Mouse (Mus musculus): ENCODE results near the gene Sar1b. TPM values are rescaled to one million over a fixed set of nuclear protein-coding genes. Genes with fewer than 3 reads are reported as not detected.
"Not testable (repeated sequence)": the region's sequence is repeated elsewhere in the genome, so short reads cannot be mapped to it uniquely, and the experiment has no call there.

Sar1b gene
- polyA plus RNA-seq, 1 experiment from 2014 or later = 188 TPM

GRCm38 (mm10) chr11:51764816-51765215 lies 1.3 kb downstream of the Sar1b start:
- Histone ChIP-seq H3K9ac (replicated peaks; ENCODE audit: low read length) (no peak overlapping the region), H3K27ac (replicated peaks; ENCODE audit: low read depth, low read length) (no peak overlapping the region), H3K27me3 (ENCODE audit: control insufficient read depth, insufficient read depth, low read length) (no peaks in the 10 kb centered on the region), H3K9me3 (ENCODE audit: control insufficient read depth, low read length) (no peaks in the 10 kb centered on the region), H3K36me3 (ENCODE audit: control insufficient read depth, insufficient read depth, low read length) (no peaks in the 10 kb centered on the region), H3K4me2 (ENCODE audit: low read length) (peak overlapping the region; percentile 63), H3K4me1 (ENCODE audit: control insufficient read depth, insufficient read depth, low read length) (peaks cover 16% of the 10 kb centered on the region), H3K4me3 (replicated peaks; ENCODE audit: low read depth, low read length) (peak overlapping the region; percentile 74; the same call in 1 of the 2 replicates)
- WGBS = 90% methylated on average over 4 of the region's 4 CpGs
- DNase-seq = no peak
- ATAC-seq (ENCODE audit: low FRiP score, low TSS enrichment) = no peak

DNA sequence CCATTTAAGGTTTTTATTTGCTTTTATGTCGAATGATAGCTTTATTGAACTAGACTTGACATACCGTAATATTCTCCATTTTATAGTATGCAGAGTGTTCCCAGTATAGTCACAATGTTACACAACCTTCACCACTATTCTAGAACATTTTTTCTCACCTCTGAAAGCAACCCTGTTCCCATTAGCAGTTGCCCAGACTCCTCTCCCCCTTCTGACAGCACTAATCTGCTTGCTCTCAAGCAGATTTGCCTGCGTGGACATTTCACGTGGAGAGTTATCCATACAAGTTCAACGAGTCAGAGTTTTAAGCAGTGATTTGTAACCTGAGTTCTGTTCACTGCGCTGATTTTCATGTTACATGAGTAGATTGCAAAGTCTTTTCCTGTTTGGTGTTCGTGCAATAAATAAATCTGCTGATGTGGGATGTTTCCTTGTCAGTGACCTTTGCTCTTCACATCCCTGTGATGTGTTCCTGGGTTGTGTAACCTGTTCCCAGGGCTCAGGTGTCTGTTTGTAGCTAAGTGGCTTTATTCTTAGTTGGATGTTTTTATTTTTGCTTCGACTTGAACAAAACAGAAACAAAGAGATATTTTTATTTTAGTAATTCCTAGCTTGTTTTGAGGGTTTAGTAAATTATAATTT lies 4.2 kb downstream of the Sar1b start:
- ATAC-seq (ENCODE audit: low FRiP score, low TSS enrichment) (no peak), DNase-seq (no peak)
- Histone ChIP-seq H3K36me3 (ENCODE audit: control insufficient read depth, insufficient read depth, low read length) (no peaks in the 10 kb centered on the region), H3K27ac (replicated peaks; ENCODE audit: low read depth, low read length) (no peak overlapping the region), H3K4me2 (ENCODE audit: low read length) (no peak overlapping the region), H3K4me3 (replicated peaks; ENCODE audit: low read depth, low read length) (no peak overlapping the region), H3K27me3 (ENCODE audit: control insufficient read depth, insufficient read depth, low read length) (no peaks in the 10 kb centered on the region), H3K9me3 (ENCODE audit: control insufficient read depth, low read length) (no peaks in the 10 kb centered on the region), H3K9ac (replicated peaks; ENCODE audit: low read length) (no peak overlapping the region), H3K4me1 (ENCODE audit: control insufficient read depth, insufficient read depth, low read length) (peaks cover 16% of the 10 kb centered on the region)
- WGBS = 81% methylated on average over 8 of the region's 8 CpGs

DNA sequence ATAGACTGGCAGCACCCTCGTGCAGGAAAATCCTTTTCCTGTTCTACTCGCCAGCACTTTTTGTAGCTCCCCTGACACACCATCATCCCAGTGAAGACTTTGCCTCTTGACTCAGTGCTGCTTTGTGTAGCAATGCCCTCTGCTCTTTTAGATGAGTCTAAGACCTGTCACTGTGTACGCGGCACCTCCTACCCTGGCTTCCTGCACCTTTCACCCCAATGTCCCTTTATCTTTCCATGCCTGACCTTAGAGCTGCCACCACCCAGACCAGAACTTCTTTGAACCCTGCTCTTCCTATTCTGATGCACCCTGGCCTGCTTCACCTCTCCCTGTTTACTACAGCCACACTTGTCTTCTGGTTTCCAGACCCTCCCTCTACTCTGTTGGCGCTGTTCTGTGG lies 4.8 kb downstream of the Sar1b start:
- H3K4me2 ChIP-seq (ENCODE audit: low read length) = no peak overlapping the region
- H3K27ac ChIP-seq (replicated peaks; ENCODE audit: low read depth, low read length) = no peak overlapping the region
- no peak overlapping the region for H3K4me3 ChIP-seq (replicated peaks; ENCODE audit: low read depth, low read length)
- 83% methylated on average over 5 of the region's 5 CpGs for WGBS
- H3K27me3 ChIP-seq (ENCODE audit: control insufficient read depth, insufficient read depth, low read length) = no peaks in the 10 kb centered on the region
- no peaks in the 10 kb centered on the region for H3K36me3 ChIP-seq (ENCODE audit: control insufficient read depth, insufficient read depth, low read length)
- no peak overlapping the region for H3K9ac ChIP-seq (replicated peaks; ENCODE audit: low read length)
- ATAC-seq (ENCODE audit: low FRiP score, low TSS enrichment) = no peak
- peaks cover 13% of the 10 kb centered on the region for H3K4me1 ChIP-seq (ENCODE audit: control insufficient read depth, insufficient read depth, low read length)
- H3K9me3 ChIP-seq (ENCODE audit: control insufficient read depth, low read length) = no peaks in the 10 kb centered on the region
- DNase-seq = no peak

GRCm38 (mm10) chr11:51775507-51775906 lies 12.0 kb downstream of the Sar1b start:
- no peak for ATAC-seq (ENCODE audit: low FRiP score, low TSS enrichment)
- WGBS = 88% methylated on average over 3 of the region's 3 CpGs
- H3K4me2 ChIP-seq (ENCODE audit: low read length) = no peak overlapping the region

GRCm38 (mm10) chr11:51777478-51777877 lies 14.0 kb downstream of the Sar1b start:
- no peaks in the 10 kb centered on the region for H3K9me3 ChIP-seq (ENCODE audit: control insufficient read depth, low read length)
- H3K27ac ChIP-seq (replicated peaks; ENCODE audit: low read depth, low read length) = no peak overlapping the region
- 94% methylated on average over 5 of the region's 5 CpGs for WGBS
- no peak overlapping the region for H3K4me2 ChIP-seq (ENCODE audit: low read length)
- no peak overlapping the region for H3K9ac ChIP-seq (replicated peaks; ENCODE audit: low read length)
- no peaks in the 10 kb centered on the region for H3K27me3 ChIP-seq (ENCODE audit: control insufficient read depth, insufficient read depth, low read length)
- H3K36me3 ChIP-seq (ENCODE audit: control insufficient read depth, insufficient read depth, low read length) = peaks cover 32% of the 10 kb centered on the region
- no peak overlapping the region for H3K4me3 ChIP-seq (replicated peaks; ENCODE audit: low read depth, low read length)
- no peak for ATAC-seq (ENCODE audit: low FRiP score, low TSS enrichment)
- no peak for DNase-seq
- no peaks in the 10 kb centered on the region for H3K4me1 ChIP-seq (ENCODE audit: control insufficient read depth, insufficient read depth, low read length)

More at GRCm38 (mm10) chr11:51775507-51775906, 12.0 kb downstream of the Sar1b start:
- Histone ChIP-seq H3K27me3 (ENCODE audit: control insufficient read depth, insufficient read depth, low read length) (no peaks in the 10 kb centered on the region), H3K4me1 (ENCODE audit: control insufficient read depth, insufficient read depth, low read length) (no peaks in the 10 kb centered on the region), H3K4me3 (replicated peaks; ENCODE audit: low read depth, low read length) (no peak overlapping the region), H3K27ac (replicated peaks; ENCODE audit: low read depth, low read length) (no peak overlapping the region), H3K9me3 (ENCODE audit: control insufficient read depth, low read length) (no peaks in the 10 kb centered on the region), H3K9ac (replicated peaks; ENCODE audit: low read length) (no peak overlapping the region), H3K36me3 (ENCODE audit: control insufficient read depth, insufficient read depth, low read length) (peaks cover 14% of the 10 kb centered on the region)
- no peak for DNase-seq

- Histone ChIP-seq H3K4me3 (replicated peaks; ENCODE audit: low read depth, low read length) (no peak overlapping the region), H3K27ac (replicated peaks; ENCODE audit: low read depth, low read length) (no peak overlapping the region), H3K4me2 (ENCODE audit: low read length) (no peak overlapping the region), H3K9ac (replicated peaks; ENCODE audit: low read length) (no peak overlapping the region), H3K9me3 (ENCODE audit: control insufficient read depth, low read length) (no peaks in the 10 kb centered on the region), H3K27me3 (ENCODE audit: control insufficient read depth, insufficient read depth, low read length) (no peaks in the 10 kb centered on the region), H3K4me1 (ENCODE audit: control insufficient read depth, insufficient read depth, low read length) (no peaks in the 10 kb centered on the region), H3K36me3 (ENCODE audit: control insufficient read depth, insufficient read depth, low read length) (peaks cover 53% of the 10 kb centered on the region)
- DNase-seq = no peak
- no peak for ATAC-seq (ENCODE audit: low FRiP score, low TSS enrichment)
- WGBS = 90% methylated on average over 9 of the region's 9 CpGs
Observed at GRCm38 (mm10) chr11:51780773-51781267, 17.3 kb downstream of the Sar1b start.

GRCm38 (mm10) chr11:51782721-51783120 lies 19.2 kb downstream of the Sar1b start:
- no peaks in the 10 kb centered on the region for H3K9me3 ChIP-seq (ENCODE audit: control insufficient read depth, low read length)
- DNase-seq = no peak
- ATAC-seq (ENCODE audit: low FRiP score, low TSS enrichment) = no peak
- H3K4me1 ChIP-seq (ENCODE audit: control insufficient read depth, insufficient read depth, low read length) = no peaks in the 10 kb centered on the region
- H3K27ac ChIP-seq (replicated peaks; ENCODE audit: low read depth, low read length) = no peak overlapping the region
- no peaks in the 10 kb centered on the region for H3K27me3 ChIP-seq (ENCODE audit: control insufficient read depth, insufficient read depth, low read length)
- H3K9ac ChIP-seq (replicated peaks; ENCODE audit: low read length) = no peak overlapping the region
- H3K4me3 ChIP-seq (replicated peaks; ENCODE audit: low read depth, low read length) = no peak overlapping the region
- WGBS = 91% methylated on average over 6 of the region's 6 CpGs
- peaks cover 68% of the 10 kb centered on the region for H3K36me3 ChIP-seq (ENCODE audit: control insufficient read depth, insufficient read depth, low read length)
- H3K4me2 ChIP-seq (ENCODE audit: low read length) = no peak overlapping the region

DNA sequence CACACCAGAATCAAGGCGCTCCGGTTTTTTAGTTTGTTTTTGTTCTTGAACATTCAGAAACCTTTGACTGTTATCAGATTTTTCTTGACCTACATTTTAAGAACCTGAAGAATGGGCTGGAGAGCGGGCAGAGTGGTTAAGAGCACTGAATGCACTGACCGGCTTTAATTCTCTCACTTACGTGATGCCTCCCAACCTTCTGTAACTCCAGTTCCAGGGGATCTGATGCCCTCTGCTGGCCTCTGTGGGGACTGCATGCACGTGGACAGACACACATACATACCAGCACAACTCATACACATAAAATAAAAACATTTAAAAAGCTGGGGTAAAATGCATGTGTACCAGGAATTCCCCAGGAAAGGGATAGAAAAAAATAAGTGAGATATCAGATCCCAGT lies 22.4 kb downstream of the Sar1b start:
- ATAC-seq (ENCODE audit: low FRiP score, low TSS enrichment) = no peak
- H3K27ac ChIP-seq (replicated peaks; ENCODE audit: low read depth, low read length) = no peak overlapping the region
- H3K27me3 ChIP-seq (ENCODE audit: control insufficient read depth, insufficient read depth, low read length) = no peaks in the 10 kb centered on the region
- DNase-seq = peak; percentile 17
- no peaks in the 10 kb centered on the region for H3K9me3 ChIP-seq (ENCODE audit: control insufficient read depth, low read length)
- H3K4me3 ChIP-seq (replicated peaks; ENCODE audit: low read depth, low read length) = no peak overlapping the region
- H3K4me1 ChIP-seq (ENCODE audit: control insufficient read depth, insufficient read depth, low read length) = no peaks in the 10 kb centered on the region
- H3K4me2 ChIP-seq (ENCODE audit: low read length) = no peak overlapping the region
- H3K9ac ChIP-seq (replicated peaks; ENCODE audit: low read length) = no peak overlapping the region
- WGBS = 91% methylated on average over 6 of the region's 6 CpGs
- H3K36me3 ChIP-seq (ENCODE audit: control insufficient read depth, insufficient read depth, low read length) = peaks cover 80% of the 10 kb centered on the region

DNA sequence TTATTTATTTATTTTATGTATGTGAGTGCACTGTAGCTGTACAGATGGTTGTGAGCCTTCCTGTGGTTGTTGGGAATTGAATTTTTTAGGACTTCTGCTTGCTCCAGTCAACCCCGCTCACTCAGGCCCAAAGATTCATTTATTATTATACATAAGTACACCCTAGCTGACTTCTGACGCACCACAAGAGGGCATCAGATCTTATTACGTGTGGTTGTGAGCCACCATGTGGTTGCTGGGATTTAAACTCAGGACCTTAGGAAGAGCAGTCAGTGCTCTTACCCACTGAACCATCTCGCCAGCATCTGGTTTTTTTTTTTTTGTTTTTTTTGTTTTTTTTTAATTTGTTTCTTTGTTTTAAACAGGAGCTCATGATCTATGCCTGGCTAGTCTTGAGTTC lies 26.2 kb downstream of the Sar1b start:
- H3K27ac ChIP-seq (replicated peaks; ENCODE audit: low read depth, low read length); H3K27me3 ChIP-seq (ENCODE audit: control insufficient read depth, insufficient read depth, low read length); H3K4me1 ChIP-seq (ENCODE audit: control insufficient read depth, insufficient read depth, low read length); DNase-seq; H3K9me3 ChIP-seq (ENCODE audit: control insufficient read depth, low read length); ATAC-seq (ENCODE audit: low FRiP score, low TSS enrichment); H3K4me2 ChIP-seq (ENCODE audit: low read length); H3K9ac ChIP-seq (replicated peaks; ENCODE audit: low read length); H3K4me3 ChIP-seq (replicated peaks; ENCODE audit: low read depth, low read length): not testable (repeated sequence)
- peaks cover 67% of the 10 kb centered on the region for H3K36me3 ChIP-seq (ENCODE audit: control insufficient read depth, insufficient read depth, low read length)
- 85% methylated on average over 4 of the region's 4 CpGs for WGBS

Data from midbrain, embryonic 14.5 days (tissue).